Mouse (Mus musculus) cerebellum, postnatal 14 days (tissue): Measurements from ENCODE around the gene Plcd3.

Experiments
- DNase-seq, 2 experiments: peaks; one replicate each; pipeline ENCODE4 v3.0.0; 2021; ENCODE audit warnings: mixed read lengths in 2 of 2

Plcd3 gene

DNA sequence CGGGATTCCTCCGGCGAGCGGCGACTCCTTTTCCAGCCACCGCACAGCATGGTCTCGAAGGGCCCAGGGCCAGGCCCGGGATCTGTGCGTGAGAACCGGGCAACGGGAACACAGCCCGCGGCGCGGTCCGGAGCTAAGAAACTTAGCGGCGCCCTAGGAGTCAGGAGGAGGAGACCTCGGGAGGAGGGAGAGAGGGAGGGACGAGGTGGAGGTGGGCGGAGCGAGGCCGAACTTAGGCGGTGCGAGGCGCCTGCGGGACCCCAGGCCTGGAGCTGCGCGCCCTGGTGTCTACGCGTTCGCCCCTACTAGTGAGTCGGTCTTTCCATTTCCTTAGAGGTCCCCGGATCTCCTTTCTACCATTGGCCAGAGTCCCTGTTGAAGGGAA lies at the start of gene Plcd3, which contains the start of gene Acbd4:
Gene Plcd3, minus strand, starts transcription at position 178 of the 385 bp plus-strand sequence.
Gene Acbd4, plus strand, starts transcription at position 202 of the 385 bp plus-strand sequence.
- DNase-seq = peak; percentile 69 to 73

DNA sequence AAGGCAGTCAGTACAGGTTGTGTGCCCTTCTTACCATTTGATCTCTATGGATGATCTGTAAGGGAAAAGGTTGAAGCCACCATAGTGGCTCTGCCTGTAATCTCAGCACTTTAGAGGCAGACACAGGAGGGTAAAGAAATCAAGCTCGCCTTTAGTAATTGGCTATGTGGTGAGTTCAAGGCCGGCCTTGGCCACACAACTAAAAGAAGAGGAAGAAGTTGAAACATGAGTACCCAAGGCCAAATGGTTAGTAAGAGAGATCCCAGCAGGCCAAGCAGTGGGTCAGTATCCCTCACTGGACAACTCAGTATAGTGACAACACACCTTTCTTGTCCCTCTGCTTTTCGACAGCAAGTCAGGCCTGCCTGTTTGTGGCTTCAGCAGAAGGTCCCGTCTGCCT lies 48.3 kb upstream of the Plcd3 start:
- DNase-seq = no peak

DNA sequence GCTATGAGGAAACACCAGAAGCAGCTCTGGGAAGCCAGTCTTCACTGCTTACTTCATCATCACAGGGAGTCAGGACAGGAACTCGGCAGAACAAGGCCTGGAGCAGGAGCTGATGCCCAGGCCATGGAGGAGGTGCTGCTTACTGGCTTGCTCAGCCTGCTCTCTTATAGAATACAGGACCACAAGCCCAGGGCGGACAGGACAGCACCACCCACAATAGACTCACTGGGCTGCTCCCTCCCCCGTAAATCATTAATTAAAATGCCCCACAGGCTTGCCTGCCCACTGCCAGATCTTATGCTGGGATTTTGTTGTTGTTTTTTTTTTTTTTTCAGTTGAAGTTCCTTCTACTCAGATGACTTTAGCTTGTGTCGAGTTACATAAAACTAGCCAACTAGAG lies 46.3 kb upstream of the Plcd3 start:
- DNase-seq = no peak

DNA sequence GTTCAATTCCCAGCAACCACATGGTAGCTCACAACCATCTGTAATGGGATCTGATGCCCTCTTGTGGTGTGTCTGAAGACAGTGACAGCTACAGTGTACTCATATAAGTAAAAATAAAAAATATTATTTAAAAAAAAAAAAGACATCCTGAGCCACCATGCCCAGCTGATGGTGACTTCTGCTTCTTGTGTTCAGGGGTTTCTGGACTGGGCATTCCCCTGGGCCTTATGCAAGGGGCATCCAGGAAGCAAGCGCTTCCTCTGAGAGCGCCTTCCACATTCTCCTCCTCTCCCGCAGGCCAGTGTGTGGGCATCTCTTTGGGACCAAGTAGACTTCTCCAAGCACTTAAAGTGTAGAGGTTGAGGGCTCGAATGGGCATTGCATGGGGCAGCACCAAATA lies 44.9 kb upstream of the Plcd3 start:
- DNase-seq = no peak

DNA sequence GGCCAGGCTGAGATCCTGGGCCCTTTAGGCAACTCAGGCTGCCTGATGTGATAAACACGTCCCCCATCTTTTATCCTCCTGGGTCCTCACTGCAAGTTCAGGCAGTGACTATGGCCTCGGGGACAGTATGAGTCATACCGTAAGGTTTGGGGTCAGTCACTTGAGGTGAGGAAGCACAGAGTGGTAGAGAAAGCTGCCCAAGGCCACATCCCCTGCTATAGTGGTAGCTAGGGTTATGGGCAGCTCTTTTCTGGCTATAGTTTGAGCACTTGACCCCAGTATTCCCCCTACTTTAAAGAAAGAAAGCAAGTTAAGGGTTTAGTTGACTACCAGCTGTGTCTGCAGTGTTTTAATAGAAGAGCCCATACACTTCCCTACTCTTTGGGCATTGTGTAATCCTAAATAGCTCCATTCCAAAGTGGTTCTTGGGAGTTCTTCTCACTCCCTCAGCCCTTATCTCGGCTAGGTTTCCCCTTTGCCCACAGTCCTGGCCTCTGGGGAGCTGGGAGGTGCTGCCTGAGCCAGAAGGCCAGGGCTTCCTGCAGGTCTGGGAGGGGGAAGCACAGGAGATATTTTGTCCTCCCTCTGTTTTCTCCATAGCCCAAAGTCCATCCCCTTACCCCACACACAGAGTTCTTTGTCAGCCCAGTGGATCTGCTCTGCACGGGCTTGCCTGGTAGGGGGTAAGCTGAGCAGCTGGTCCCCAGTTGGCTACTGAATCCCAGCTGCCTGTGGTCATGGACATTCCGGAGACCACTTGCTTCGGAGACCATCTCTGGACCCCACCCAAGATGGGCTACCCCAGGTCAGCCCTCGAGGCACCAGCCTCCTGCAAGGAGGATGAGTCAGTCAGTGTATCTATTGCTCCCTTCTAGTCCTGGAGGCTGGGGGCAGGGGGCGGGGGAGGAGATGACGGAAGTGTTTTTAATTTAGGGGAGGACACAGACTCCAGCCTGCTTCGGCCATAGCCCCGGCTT lies 43.1 kb upstream of the Plcd3 start:
- no peak for DNase-seq

DNA sequence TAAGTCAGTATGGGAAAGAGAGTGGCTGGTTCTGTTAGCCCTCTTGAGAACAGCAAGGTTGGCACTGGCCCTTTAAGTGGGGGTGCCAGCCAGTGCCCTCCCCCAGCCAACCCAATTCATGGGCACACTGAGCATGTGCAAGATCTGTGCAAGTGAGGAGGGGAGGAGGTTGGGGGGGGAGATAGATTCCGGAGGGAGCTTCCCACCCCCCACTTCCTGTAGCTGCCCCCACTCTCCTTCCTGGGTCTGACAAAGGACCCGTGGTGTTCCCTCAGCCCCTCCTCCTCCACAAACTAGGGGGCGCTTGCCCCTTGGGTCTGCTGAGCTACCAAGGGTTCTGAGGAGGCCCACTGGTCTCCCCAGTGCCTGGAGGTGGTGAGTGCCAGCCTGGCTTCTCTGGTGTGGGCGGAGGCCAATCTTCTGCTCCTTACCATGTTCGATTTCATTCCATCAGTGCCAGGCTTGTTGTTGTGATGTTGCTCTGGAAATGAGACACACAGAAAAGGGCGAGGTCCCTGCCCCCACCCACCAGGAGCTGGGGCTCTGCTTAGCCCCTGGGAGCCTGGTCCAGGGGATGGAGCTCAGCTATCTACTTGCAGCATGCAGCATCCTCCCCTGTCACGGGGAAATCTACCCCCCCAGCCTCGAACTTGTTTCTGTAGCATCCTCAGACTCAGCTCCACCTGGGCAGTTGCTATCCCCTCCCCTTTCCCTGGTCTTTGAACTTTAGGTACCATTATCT lies 41.2 kb upstream of the Plcd3 start:
- DNase-seq = peak; percentile 88

DNA sequence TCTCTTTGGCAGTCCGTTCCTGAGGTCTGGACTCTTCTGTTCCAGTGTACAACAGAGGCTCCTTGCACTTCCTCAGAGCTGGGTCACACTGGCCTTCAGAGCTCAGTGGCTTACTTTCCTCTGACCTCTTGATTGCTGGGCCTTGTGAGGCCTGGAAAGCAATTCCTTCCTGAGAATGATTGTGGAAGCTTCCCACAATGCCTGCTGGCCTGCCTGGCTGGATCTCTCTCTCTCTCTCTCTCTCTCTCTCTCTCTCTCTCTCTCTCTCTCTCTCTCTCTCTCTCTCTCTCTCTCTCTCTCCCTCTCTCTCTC lies 40.4 kb upstream of the Plcd3 start:
- peak in 1 of 2 experiments; percentile 33 for DNase-seq

DNA sequence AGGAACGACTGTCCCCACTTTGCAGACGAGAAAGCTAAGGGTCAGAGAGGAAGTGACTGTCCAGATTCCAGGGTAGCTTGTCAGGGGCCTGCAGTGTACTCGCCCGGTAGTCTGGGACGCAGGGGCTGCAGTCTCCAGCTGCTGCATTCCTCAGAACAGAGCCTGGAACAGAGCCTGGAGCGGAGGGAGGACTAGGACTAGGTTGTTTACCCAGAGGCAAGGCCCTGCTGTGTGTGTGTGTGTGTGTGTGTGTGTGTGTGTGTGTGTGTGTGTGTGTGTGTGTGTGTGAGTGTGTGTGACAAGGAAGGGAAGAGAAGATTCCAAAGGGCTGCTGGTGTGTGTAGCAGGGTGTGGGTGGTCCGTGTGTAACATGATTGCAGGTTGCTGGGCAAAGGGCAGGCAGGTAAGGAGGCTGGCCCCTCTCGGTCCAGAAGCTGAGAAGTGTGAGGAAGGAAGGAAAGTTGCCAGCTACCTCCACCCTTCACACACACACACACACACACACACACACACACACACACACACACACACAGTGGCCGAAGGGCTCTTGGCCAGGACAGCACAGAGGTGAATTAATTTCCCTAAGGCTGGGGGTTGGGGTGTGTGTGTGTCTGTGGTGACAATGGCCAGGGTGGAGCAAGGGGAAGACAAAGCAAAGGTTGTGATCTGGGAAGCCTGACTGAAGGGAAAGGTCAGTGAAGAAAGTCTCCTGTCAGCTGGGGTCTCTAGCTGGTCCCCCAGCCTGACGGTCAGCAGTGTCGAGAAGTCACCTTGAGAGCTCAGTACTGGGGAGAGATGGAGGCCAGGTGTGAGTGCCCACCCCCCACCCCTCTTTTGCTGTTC lies 39.9 kb upstream of the Plcd3 start:
- DNase-seq = peak in 1 of 2 experiments; percentile 28

DNA sequence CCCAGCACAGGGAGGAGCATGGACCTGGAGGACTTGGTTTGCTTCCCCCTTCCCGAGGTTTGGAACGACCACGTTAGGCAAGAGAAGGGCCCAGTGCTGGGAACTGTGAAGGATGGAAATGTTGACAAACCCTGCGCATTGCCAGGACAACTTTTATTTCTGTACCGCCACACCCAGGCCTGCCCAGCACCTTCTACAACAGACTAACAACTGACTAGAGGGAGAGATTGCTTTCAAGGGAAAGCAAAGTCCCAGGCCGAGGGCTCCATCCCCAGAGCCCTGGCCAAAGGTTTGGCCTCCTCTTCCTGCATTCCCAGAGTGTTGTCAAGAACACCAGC lies 39.3 kb upstream of the Plcd3 start:
- DNase-seq = no peak

DNA sequence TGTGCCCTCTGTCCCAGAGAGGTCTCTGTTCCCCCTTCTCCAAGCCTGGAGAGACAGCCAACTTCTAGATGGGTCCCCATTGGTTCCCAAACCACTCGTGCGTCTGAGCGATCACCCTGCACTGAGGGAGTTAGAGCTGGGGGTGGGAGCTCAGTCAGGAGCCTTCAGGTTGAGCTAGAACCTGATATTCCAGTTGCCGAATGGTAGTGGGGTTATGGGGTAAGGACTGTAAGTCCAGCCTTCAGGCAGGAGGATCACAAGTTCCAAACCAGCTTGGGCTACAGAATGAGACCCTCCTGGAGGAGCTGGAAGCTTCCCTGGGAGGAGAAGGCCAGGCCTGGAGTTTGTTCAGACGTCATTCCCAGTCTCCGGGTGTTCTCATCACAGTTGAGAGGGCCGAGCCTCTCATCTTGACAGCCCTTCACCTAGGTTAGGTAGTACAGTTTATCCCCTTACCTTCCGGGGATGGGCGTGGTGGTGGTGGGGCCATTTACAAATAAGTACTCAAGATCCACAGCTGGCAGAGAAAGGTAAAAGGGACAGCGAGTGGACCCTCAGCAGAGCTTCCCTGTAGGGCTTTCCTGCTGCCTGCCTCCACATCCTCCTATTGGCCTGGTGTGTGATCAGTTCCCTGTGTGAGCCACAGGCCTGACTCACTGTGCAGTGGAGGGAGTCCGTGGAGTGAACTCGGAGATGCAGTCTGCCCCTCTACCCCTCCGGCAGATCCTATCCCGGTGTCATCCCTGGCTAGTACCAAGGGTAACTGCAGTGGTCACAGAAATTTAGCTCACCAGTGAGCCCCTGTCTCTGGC lies 38.7 kb upstream of the Plcd3 start:
- no peak for DNase-seq

DNA sequence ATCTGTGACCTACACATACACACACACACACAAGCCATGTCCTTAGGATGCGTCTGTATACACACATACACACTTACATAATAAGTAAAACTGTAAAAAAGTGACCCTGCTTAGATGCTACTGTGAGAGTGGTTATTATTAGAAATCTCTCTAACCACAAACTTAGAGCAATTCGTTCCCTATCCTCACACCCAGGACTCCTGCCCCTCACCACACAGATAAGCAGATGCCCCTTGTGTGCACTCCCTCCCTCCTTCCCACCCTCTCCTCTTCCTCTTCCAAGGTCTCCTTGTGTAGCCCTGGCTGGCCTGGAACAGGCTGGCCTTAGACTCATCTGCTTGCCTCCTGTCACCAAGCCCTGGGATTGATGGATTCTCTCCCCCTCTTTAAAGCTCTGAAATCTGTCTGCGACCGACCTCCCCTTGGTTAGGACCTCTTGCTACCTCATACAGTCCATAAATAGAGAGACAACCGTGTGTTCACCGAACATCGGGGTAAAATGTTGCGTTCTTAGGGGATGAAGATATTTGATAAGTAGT lies 34.6 kb upstream of the Plcd3 start:
- DNase-seq = no peak

DNA sequence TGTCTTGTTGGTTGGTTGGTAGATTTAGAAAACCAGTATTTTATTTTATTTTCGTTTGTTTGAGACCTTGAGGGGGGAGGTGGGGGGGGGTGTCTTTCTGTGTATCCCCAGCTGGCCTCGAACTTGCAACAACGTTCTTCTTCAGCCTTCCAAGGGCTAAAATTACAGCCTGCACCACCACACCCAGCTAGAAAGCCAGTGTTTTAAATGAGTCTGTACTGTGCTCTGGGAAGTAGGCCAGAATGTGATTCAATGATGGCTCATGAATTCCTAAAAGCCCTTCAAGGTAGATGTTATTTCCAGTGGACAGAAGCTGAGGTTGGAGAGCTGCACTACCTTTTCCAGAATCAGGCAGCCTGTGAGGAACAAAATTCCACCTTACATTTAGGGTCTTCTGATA lies 32.8 kb upstream of the Plcd3 start:
- no peak for DNase-seq

DNA sequence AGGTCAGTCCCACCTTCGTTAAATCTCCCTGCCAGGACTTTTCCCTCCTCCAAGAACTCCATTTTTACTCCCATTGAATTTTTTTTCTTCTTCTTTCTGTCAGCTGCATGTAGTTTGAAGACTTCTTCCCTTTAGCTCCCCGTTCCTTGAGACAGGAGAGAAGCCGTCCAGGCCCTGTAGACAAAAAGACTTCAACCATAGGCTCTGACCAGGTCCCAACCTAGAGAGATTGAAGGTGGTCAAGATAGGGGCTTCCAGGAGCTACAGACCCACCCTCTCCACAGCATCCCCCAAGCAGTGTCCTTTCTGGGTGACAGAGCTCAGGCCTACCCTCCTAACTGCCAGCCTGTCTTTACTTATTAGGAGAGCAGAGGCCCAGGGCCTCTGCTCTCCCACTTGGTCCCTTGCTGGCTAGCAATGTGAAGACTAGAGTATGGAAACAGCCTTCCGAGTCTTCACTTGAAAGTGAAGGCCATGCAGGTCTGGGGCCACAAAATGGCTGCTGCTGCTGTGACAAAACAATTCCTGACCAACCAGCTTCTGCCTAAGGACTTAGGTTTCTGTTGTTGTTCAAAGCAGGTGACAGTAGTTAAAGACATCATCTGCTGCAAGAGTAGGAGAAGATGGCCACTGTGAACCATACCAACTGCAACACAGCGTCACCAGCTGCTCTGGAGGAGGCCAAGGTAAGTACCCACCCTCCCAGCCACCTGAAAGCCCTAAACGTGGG lies 32.2 kb upstream of the Plcd3 start:
- peak in 1 of 2 experiments; percentile 27 for DNase-seq

DNA sequence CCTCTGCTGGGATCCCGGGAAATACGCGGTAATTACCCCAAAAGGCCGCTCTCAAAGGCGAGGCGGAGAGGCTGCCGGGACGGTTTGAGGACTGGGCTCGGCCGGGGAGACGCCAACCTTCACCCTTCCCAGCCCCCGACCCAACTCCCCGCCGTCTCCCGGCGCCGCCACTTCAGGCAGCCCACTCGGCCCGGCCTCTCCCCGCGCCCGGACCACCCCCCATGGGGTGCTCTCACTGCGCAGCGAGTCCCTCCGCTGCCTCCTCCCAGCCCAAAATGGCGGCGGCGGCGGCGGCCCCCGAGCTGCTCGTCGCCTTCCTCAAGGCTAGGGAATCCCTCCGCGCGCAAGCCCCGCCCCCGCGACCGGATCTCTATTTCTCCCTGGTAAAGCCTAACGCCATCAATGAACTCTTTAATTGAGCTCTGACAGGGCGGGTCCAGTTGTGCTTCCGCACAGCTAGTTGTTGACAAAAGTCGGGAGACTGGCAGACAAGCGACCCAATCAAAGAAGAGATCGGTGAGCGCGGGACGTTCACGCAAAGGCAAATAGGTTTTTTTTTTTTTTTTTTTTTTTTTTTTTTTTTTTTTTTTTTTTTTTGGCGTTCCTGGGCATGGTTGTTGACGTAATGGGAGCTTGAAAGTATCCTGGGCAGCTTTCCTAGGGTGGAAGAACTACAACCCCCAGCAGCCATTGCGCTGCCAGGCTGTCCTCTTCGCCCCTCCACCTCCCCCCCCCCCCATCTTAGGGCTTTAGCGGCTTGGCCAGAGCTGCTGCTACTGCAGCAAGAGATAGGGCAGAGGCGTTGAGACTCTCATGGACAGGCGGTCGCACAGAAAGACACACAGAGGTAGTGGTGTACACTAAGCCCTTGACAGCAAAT lies 31.4 kb upstream of the Plcd3 start:
- peak; percentile 100 for DNase-seq

DNA sequence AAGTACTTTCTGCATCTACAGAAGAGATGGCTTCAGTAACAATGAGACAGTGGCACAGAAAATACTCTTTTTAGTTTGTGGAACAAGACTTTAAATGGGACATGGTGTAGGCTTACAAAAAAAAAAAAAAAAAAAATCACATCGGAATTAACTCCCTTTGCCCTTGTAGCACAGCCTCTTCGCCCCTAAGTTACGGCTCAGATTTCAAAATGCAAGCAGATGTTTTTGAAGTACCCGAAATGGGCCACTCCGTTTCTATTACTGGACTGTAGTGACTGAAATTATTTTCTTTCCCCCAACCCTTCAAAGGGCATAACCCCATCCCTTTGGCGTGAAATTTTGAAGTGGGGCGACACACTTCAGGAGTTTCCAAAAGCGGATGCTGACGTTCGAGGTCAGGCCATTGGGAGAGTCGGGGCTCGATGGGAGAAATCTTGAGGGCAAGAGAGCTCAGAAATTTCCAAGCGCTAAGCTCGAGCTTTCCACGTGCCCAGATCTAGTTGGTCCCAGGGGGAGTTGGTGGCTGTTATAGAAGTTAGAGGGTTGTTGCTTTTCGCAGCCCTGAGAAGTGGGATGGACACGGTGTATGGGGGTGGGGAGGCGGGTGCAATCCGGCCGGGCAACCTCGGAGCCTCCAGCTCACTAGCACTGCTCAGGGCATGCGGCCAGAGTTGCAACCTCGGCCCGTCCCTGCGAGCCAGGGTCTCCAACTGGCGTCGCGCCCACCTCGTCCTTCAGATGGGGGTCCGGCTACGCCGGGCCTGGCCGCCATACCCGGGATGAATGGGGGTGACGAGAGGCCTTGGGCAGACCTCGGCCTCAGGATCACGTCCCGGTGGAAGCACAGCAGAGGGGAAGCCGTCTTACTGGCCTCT lies 30.5 kb upstream of the Plcd3 start, which contains the start of gene Hexim2:
Gene Hexim2, plus strand, starts transcription at position 729 of the 875 bp plus-strand sequence.
- DNase-seq = peak; percentile 85 to 90

DNA sequence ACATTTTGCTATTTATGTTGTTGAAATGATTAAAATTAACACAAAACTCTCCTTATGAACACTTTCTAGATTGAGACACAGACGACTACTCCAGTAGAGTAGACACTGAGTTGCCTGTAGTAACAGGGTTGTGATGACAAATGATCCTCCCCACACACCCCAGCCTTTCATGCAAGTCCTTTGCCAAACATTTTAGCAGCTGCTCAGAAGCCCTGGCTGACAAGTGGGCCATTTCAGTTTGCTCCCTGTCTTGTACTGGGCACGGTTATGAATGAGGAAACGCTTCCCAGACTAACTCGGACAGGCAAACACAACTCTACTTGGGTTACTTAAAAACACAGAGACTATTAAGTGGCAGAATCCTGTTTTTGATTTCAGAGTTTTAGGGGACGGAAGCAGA lies 18.9 kb upstream of the Plcd3 start:
- peak in 1 of 2 experiments; percentile 6 for DNase-seq

DNA sequence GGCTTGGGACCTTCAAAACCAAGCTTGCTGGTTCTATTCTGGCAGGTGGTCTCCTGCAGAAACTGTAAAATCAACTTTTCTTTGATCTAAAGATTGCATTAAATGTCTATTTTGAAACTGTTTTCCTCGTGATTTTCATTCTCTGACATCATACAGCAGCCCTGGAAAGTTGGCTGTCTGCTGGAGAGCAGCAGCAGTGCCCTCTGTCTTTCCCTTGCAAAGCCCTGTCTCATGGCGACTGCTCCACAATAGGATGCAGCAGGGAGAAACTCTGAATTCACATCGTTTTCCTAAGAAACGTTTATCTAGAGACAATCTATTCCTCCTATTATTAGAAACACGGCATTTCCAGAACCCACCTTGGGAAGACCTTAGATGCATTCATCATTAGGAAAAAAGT lies 18.2 kb upstream of the Plcd3 start:
- DNase-seq = peak in 1 of 2 experiments; percentile 32

DNA sequence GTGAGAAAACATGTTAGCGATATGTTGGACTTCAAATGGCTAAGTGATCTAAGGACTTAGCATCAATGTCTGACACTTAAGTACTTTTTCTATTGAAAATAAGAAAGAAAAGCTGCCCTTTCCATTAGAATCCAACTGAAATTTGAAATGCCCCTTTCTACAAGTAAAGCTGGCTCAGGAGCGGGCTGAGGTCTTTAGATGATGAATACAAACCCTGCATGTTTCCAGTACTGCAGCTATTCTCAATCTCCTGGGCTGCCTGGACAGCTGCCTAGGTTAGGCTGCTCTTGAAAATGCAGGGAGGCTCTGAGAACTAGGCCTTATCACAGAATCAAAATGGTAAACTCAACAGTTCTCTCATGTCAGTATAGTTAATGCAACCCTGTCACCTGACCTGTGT lies 17.4 kb upstream of the Plcd3 start:
- DNase-seq = peak in 1 of 2 experiments; percentile 17

DNA sequence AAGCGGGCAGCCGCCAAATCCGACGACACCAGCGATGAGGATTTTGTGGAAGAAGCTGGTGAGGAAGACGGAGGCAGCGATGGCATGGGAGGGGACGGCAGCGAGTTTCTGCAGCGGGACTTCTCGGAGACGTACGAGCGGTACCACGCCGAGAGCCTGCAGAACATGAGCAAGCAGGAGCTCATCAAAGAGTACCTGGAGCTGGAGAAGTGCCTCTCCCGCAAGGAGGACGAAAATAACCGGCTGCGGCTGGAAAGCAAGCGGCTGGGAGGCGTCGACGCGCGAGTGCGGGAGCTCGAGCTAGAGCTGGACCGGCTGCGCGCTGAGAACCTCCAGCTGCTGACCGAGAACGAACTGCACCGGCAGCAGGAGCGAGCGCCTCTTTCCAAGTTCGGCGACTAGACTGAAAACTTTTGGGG lies 16.1 kb upstream of the Plcd3 start:
- DNase-seq = peak; percentile 64 to 67
